Mouse (Mus musculus): ENCODE results near the gene Gm13889. TPM values are rescaled to one million over a fixed set of nuclear protein-coding genes. Genes with fewer than 3 reads are reported as not detected.
A peak's percentile ranks its signal among the peaks of the same experiment; 100 is the strongest.

Gm13889 gene
- polyA plus RNA-seq, 1 experiment from 2014 or later = 2.4 TPM

GRCm38 (mm10) chr2:93976436-93977252 lies 19.6 kb upstream of the Gm13889 start:
- WGBS = 2% methylated on average over 37 of the region's 37 CpGs
- Histone ChIP-seq H3K4me3 (peak overlapping the region; percentile 61), H3K9me3 (no peaks in the 10 kb centered on the region), H3K27ac (replicated peaks) (peak overlapping the region; percentile 85), H3K36me3 (replicated peaks) (peaks cover 30% of the 10 kb centered on the region), H3K27me3 (replicated peaks; ENCODE audit: low read depth, poor library complexity, severe bottlenecking) (peaks cover 25% of the 10 kb centered on the region; the same call in 1 of the 2 replicates), H3K4me1 (peaks cover 29% of the 10 kb centered on the region)
- DNase-seq (ENCODE audit: low spot score) = peak; percentile 79

- Histone ChIP-seq H3K27me3 (replicated peaks; ENCODE audit: low read depth, poor library complexity, severe bottlenecking) (peaks cover 27% of the 10 kb centered on the region; the same call in 1 of the 2 replicates), H3K4me3 (peak overlapping the region; percentile 61), H3K36me3 (replicated peaks) (peaks cover 21% of the 10 kb centered on the region), H3K4me1 (peaks cover 29% of the 10 kb centered on the region), H3K9me3 (no peaks in the 10 kb centered on the region), H3K27ac (replicated peaks) (peak overlapping the region; percentile 85)
- 14% methylated on average over 21 of the region's 21 CpGs for WGBS
- DNase-seq (ENCODE audit: low spot score) = peak; percentile 46
Measured at GRCm38 (mm10) chr2:93975526-93976435, 18.8 kb upstream of the Gm13889 start.

GRCm38 (mm10) chr2:93975041-93975440 lies 18.0 kb upstream of the Gm13889 start:
- no peaks in the 10 kb centered on the region for H3K9me3 ChIP-seq
- DNase-seq (ENCODE audit: low spot score) = peak; percentile 42
- peaks cover 27% of the 10 kb centered on the region; the same call in 1 of the 2 replicates for H3K27me3 ChIP-seq (replicated peaks; ENCODE audit: low read depth, poor library complexity, severe bottlenecking)
- 42% methylated on average over 7 of the region's 7 CpGs for WGBS
- H3K27ac ChIP-seq (replicated peaks) = peak overlapping the region; percentile 85; the same call in 1 of the 2 replicates
- H3K4me3 ChIP-seq = no peak overlapping the region
- peaks cover 14% of the 10 kb centered on the region for H3K36me3 ChIP-seq (replicated peaks)
- H3K4me1 ChIP-seq = peaks cover 29% of the 10 kb centered on the region

GRCm38 (mm10) chr2:93971647-93972046 lies 14.6 kb upstream of the Gm13889 start:
- no peaks in the 10 kb centered on the region for H3K9me3 ChIP-seq
- H3K4me1 ChIP-seq = peaks cover 18% of the 10 kb centered on the region
- peaks cover 23% of the 10 kb centered on the region; the same call in 1 of the 2 replicates for H3K27me3 ChIP-seq (replicated peaks; ENCODE audit: low read depth, poor library complexity, severe bottlenecking)

GRCm38 (mm10) chr2:93964494-93965160 lies 7.6 kb upstream of the Gm13889 start:
- H3K27ac ChIP-seq (replicated peaks) = no peak overlapping the region
- no peak for DNase-seq (ENCODE audit: low spot score)

More at GRCm38 (mm10) chr2:93971647-93972046, 14.6 kb upstream of the Gm13889 start:
- Histone ChIP-seq H3K36me3 (replicated peaks) (no peaks in the 10 kb centered on the region), H3K4me3 (no peak overlapping the region), H3K27ac (replicated peaks) (no peak overlapping the region)
- WGBS = 82% methylated on average over 3 of the region's 3 CpGs
- DNase-seq (ENCODE audit: low spot score) = no peak

GRCm38 (mm10) chr2:93963802-93964201 lies 6.8 kb upstream of the Gm13889 start:
- 83% methylated on average over 1 of the region's 1 CpGs for WGBS

More at GRCm38 (mm10) chr2:93964494-93965160, 7.6 kb upstream of the Gm13889 start:
- 70% methylated on average over 7 of the region's 7 CpGs for WGBS
- Histone ChIP-seq H3K4me3 (no peak overlapping the region), H3K9me3 (no peaks in the 10 kb centered on the region), H3K27me3 (replicated peaks; ENCODE audit: low read depth, poor library complexity, severe bottlenecking) (peaks cover 11% of the 10 kb centered on the region), H3K4me1 (peaks cover 6% of the 10 kb centered on the region), H3K36me3 (replicated peaks) (no peaks in the 10 kb centered on the region)

GRCm38 (mm10) chr2:93961716-93962115 lies 4.7 kb upstream of the Gm13889 start:
- Histone ChIP-seq H3K36me3 (replicated peaks) (no peaks in the 10 kb centered on the region), H3K27me3 (replicated peaks; ENCODE audit: low read depth, poor library complexity, severe bottlenecking) (peaks cover 40% of the 10 kb centered on the region), H3K4me1 (peaks cover 16% of the 10 kb centered on the region), H3K9me3 (no peaks in the 10 kb centered on the region), H3K27ac (replicated peaks) (no peak overlapping the region), H3K4me3 (no peak overlapping the region)
- WGBS = 69% methylated on average over 8 of the region's 8 CpGs
- DNase-seq (ENCODE audit: low spot score) = no peak

More at GRCm38 (mm10) chr2:93963802-93964201, 6.8 kb upstream of the Gm13889 start:
- peaks cover 20% of the 10 kb centered on the region for H3K27me3 ChIP-seq (replicated peaks; ENCODE audit: low read depth, poor library complexity, severe bottlenecking)
- no peak overlapping the region for H3K4me3 ChIP-seq
- peaks cover 6% of the 10 kb centered on the region for H3K4me1 ChIP-seq
- no peaks in the 10 kb centered on the region for H3K36me3 ChIP-seq (replicated peaks)
- no peaks in the 10 kb centered on the region for H3K9me3 ChIP-seq
- no peak overlapping the region for H3K27ac ChIP-seq (replicated peaks)
- DNase-seq (ENCODE audit: low spot score) = no peak

- no peak for DNase-seq (ENCODE audit: low spot score)
- Histone ChIP-seq H3K4me3 (no peak overlapping the region), H3K27me3 (replicated peaks; ENCODE audit: low read depth, poor library complexity, severe bottlenecking) (peaks cover 64% of the 10 kb centered on the region), H3K36me3 (replicated peaks) (no peaks in the 10 kb centered on the region), H3K4me1 (peaks cover 31% of the 10 kb centered on the region), H3K9me3 (no peaks in the 10 kb centered on the region), H3K27ac (replicated peaks) (no peak overlapping the region)
- 73% methylated on average over 8 of the region's 8 CpGs for WGBS
Measured at GRCm38 (mm10) chr2:93959346-93959745, 2.3 kb upstream of the Gm13889 start.

GRCm38 (mm10) chr2:93958216-93958615 lies 1.2 kb upstream of the Gm13889 start:
- DNase-seq (ENCODE audit: low spot score) = no peak
- Histone ChIP-seq H3K4me3 (no peak overlapping the region), H3K9me3 (no peaks in the 10 kb centered on the region), H3K27ac (replicated peaks) (no peak overlapping the region), H3K36me3 (replicated peaks) (no peaks in the 10 kb centered on the region), H3K27me3 (replicated peaks; ENCODE audit: low read depth, poor library complexity, severe bottlenecking) (peaks cover 75% of the 10 kb centered on the region), H3K4me1 (peaks cover 31% of the 10 kb centered on the region)
- WGBS = 67% methylated on average over 3 of the region's 3 CpGs

GRCm38 (mm10) chr2:93957785-93958175 lies 779 bp upstream of the Gm13889 start:
- no peak overlapping the region for H3K27ac ChIP-seq (replicated peaks)
- WGBS = 43% methylated on average over 8 of the region's 8 CpGs
- no peaks in the 10 kb centered on the region for H3K36me3 ChIP-seq (replicated peaks)
- no peaks in the 10 kb centered on the region for H3K9me3 ChIP-seq
- H3K4me1 ChIP-seq = peaks cover 31% of the 10 kb centered on the region
- H3K27me3 ChIP-seq (replicated peaks; ENCODE audit: low read depth, poor library complexity, severe bottlenecking) = peaks cover 80% of the 10 kb centered on the region
- DNase-seq (ENCODE audit: low spot score) = no peak
- peak overlapping the region; percentile 68; the same call in 1 of the 2 replicates for H3K4me3 ChIP-seq

- peak overlapping the region; percentile 73 for H3K27ac ChIP-seq (replicated peaks)
- peaks cover 31% of the 10 kb centered on the region for H3K4me1 ChIP-seq
- peak; percentile 80 for DNase-seq (ENCODE audit: low spot score)
- H3K9me3 ChIP-seq = no peaks in the 10 kb centered on the region
- peak overlapping the region; percentile 68 for H3K4me3 ChIP-seq
- no peaks in the 10 kb centered on the region for H3K36me3 ChIP-seq (replicated peaks)
- under 1% methylated on average over 44 of the region's 44 CpGs for WGBS
- H3K27me3 ChIP-seq (replicated peaks; ENCODE audit: low read depth, poor library complexity, severe bottlenecking) = peaks cover 90% of the 10 kb centered on the region
Measured at GRCm38 (mm10) chr2:93956331-93956801, 635 bp downstream of the Gm13889 start.

- H3K27ac ChIP-seq (replicated peaks) = peak overlapping the region; percentile 73
- H3K4me1 ChIP-seq = peaks cover 31% of the 10 kb centered on the region
- H3K4me3 ChIP-seq = peak overlapping the region; percentile 68
- H3K27me3 ChIP-seq (replicated peaks; ENCODE audit: low read depth, poor library complexity, severe bottlenecking) = peaks cover 90% of the 10 kb centered on the region
- H3K36me3 ChIP-seq (replicated peaks) = no peaks in the 10 kb centered on the region
- no peaks in the 10 kb centered on the region for H3K9me3 ChIP-seq
- under 1% methylated on average over 31 of the region's 31 CpGs for WGBS
- DNase-seq (ENCODE audit: low spot score) = no peak
Measured at GRCm38 (mm10) chr2:93955886-93956285, 1.1 kb downstream of the Gm13889 start.

Measured in embryonic facial prominence, embryonic 10.5 days (tissue).